Mouse (Mus musculus) heart, adult 2 months (tissue): Measurements from ENCODE around the gene Nab1.

Experiments
- CTCF ChIP-seq: fragments of 200-600 bp; IDR thresholded peaks from 2 replicates; pipeline ENCODE4 v1.8.1; 2022; ENCODE audit warnings: antibody characterized with exemption, mild to moderate bottlenecking, moderate library complexity
- EP300 ChIP-seq: fragments of 200-500 bp; IDR thresholded peaks from 2 replicates; pipeline ENCODE4 v1.6.1; 2011; ENCODE audit warnings: low read depth, low read length, control low read depth; ENCODE audit not compliant: insufficient read depth

DNA sequence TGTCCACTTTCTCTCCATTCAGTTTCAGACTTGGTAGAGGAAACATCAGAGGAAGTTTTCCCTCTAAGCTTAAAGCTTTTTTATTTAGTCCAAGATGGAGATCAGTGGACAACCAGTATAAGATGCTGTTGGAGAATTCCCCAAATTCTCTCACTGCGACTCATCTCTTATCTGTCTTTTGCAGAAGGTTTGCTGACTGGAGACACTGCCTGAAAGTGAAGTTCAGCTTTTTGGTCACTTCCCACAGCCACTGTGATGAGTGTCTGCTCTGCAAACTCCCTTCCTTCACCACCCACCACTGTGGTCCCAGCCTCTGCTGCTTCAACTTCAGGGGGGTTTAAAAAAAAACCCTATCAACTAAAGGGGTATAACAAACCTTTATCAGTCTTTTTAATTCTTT, 70.4 kb downstream of the Nab1 start:
- TF ChIP-seq EP300 (no peak), CTCF (no peak)
